Mouse (Mus musculus): ENCODE data around the gene Itgb5. TPM values are rescaled to one million over a fixed set of nuclear protein-coding genes. Genes with fewer than 3 reads are reported as not detected.

The Itgb5 gene
- polyA plus RNA-seq, 1 experiment, result 144 TPM

GRCm38 (mm10) chr16:33917390-33917789 lies 87.9 kb downstream of the Itgb5 start:
- TF ChIP-seq CTCF (IDR thresholded peaks at IDR 0.05; ENCODE audit: insufficient read depth, low read length) (no peak), POLR2A (IDR thresholded peaks at IDR 0.05; ENCODE audit: borderline replicate concordance, extremely low read depth, low read depth, low read length) (no peak)
- 65% methylated on average over 5 of the region's 5 CpGs for WGBS
- H3K4me1 ChIP-seq (ENCODE audit: control insufficient read depth, insufficient read depth, low read length), result peaks cover 5% of the 10 kb centered on the region
- no peak overlapping the region for H3K4me3 ChIP-seq (replicated peaks; ENCODE audit: extremely low read depth, low read depth, low read length)
- DNase-seq, result no peak

- no peak for DNase-seq
- peaks cover 5% of the 10 kb centered on the region for H3K4me1 ChIP-seq (ENCODE audit: control insufficient read depth, insufficient read depth, low read length)
- no peak for TF ChIP-seq CTCF (IDR thresholded peaks at IDR 0.05; ENCODE audit: insufficient read depth, low read length)
- 85% methylated on average over 5 of the region's 5 CpGs for WGBS
- no peak overlapping the region for H3K4me3 ChIP-seq (replicated peaks; ENCODE audit: extremely low read depth, low read depth, low read length)
These were observed 88.5 kb downstream of the Itgb5 start for GRCm38 (mm10) chr16:33917926-33918325.

DNA sequence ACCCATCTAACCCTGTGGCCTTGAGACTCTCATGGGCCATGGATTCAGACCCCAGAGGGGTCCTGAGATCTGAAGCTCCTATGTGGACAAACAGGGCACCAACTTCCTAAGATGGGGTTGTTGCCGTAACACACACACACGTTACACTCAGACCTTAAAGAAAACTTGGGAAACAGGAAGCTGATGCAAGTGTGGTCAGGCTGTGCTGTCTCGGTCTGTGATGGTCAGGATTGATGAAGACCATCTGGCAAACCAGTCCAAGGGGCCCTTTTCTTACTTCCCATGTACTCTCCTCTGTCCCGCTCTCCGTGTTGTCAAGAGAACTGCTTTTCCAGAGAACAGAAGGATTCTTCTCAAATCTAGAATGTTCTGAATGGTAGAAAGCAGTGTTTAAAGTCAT lies 92.0 kb downstream of the Itgb5 start:
- Histone ChIP-seq H3K4me3 (replicated peaks; ENCODE audit: extremely low read depth, low read depth, low read length) (no peak overlapping the region), H3K4me1 (ENCODE audit: control insufficient read depth, insufficient read depth, low read length) (peaks cover 5% of the 10 kb centered on the region)
- TF ChIP-seq POLR2A (IDR thresholded peaks at IDR 0.05; ENCODE audit: borderline replicate concordance, extremely low read depth, low read depth, low read length) (no peak), CTCF (IDR thresholded peaks at IDR 0.05; ENCODE audit: insufficient read depth, low read length) (no peak)
- DNase-seq, result no peak
- WGBS, result 56% methylated on average over 5 of the region's 5 CpGs

DNA sequence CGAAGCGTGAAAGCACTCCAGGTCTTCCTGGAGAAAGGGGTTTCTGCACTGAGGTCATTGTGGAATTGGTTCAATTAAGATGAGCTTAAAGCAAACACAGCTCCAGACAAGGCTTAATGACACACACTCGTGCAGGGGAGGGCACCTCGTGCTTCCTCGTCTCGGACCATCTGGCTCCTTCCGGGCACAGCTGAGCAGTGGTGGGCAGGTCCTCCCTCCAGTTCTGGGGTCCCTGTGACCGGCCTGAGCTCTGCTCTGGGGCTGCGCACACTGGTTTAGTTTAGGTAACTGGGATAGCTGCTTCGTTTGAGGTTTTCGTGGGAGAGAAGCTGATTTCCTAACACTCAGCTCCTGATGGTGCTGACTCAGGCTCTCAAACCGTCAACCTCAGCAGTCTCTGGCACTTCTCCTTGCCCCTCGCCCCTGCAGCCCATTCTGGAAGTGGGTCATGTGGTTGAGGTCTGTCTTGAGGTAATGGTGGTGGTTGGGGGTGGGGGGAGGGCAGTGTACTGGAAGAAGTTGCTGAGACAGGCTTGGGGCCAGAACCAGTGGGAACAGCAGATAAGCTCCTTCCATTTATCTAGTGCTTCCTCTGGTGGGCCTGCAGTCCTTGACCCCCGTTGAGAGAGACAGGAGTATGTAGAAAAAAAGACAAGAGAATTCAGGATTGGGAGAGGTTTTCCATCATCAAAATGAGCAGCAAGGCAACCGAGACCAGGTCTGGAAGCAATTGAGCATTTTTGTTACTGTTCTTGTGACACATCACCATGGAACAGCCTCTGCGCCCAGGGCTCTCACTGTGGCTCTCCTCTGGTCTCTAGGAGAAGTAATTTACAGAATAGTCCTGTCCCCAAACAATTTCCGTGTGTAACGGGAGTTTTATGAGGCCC lies 92.9 kb downstream of the Itgb5 start:
- TF ChIP-seq POLR2A (IDR thresholded peaks at IDR 0.05; ENCODE audit: borderline replicate concordance, extremely low read depth, low read depth, low read length) (no peak), CTCF (IDR thresholded peaks at IDR 0.05; ENCODE audit: insufficient read depth, low read length) (no peak)
- 43% methylated on average over 18 of the region's 18 CpGs for WGBS
- Histone ChIP-seq H3K4me3 (replicated peaks; ENCODE audit: extremely low read depth, low read depth, low read length) (no peak overlapping the region), H3K4me1 (ENCODE audit: control insufficient read depth, insufficient read depth, low read length) (peaks cover 2% of the 10 kb centered on the region; the same call in 1 of the 2 replicates)
- DNase-seq, result no peak

GRCm38 (mm10) chr16:33923001-33923316 lies 93.5 kb downstream of the Itgb5 start:
- TF ChIP-seq CTCF (IDR thresholded peaks at IDR 0.05; ENCODE audit: insufficient read depth, low read length) (no peak), POLR2A (IDR thresholded peaks at IDR 0.05; ENCODE audit: borderline replicate concordance, extremely low read depth, low read depth, low read length) (no peak)
- no peak for DNase-seq
- WGBS, result 46% methylated on average over 5 of the region's 5 CpGs
- Histone ChIP-seq H3K4me3 (replicated peaks; ENCODE audit: extremely low read depth, low read depth, low read length) (no peak overlapping the region), H3K4me1 (ENCODE audit: control insufficient read depth, insufficient read depth, low read length) (no peaks in the 10 kb centered on the region; the same call in 1 of the 2 replicates)

- peaks cover 6% of the 10 kb centered on the region for H3K4me1 ChIP-seq (ENCODE audit: control insufficient read depth, insufficient read depth, low read length)
- DNase-seq, result no peak
- 88% methylated on average over 8 of the region's 8 CpGs for WGBS
- H3K4me3 ChIP-seq (replicated peaks; ENCODE audit: extremely low read depth, low read depth, low read length), result no peak overlapping the region
- TF ChIP-seq POLR2A (IDR thresholded peaks at IDR 0.05; ENCODE audit: borderline replicate concordance, extremely low read depth, low read depth, low read length), result no peak
These were observed 94.3 kb downstream of the Itgb5 start for GRCm38 (mm10) chr16:33923758-33924157.

GRCm38 (mm10) chr16:33927263-33927824 lies 97.9 kb downstream of the Itgb5 start:
- H3K4me3 ChIP-seq (replicated peaks; ENCODE audit: extremely low read depth, low read depth, low read length), result no peak overlapping the region
- peaks cover 10% of the 10 kb centered on the region for H3K4me1 ChIP-seq (ENCODE audit: control insufficient read depth, insufficient read depth, low read length)
- 53% methylated on average over 6 of the region's 6 CpGs for WGBS
- DNase-seq, result no peak
- TF ChIP-seq POLR2A (IDR thresholded peaks at IDR 0.05; ENCODE audit: borderline replicate concordance, extremely low read depth, low read depth, low read length) (no peak), CTCF (IDR thresholded peaks at IDR 0.05; ENCODE audit: insufficient read depth, low read length) (no peak)

DNA sequence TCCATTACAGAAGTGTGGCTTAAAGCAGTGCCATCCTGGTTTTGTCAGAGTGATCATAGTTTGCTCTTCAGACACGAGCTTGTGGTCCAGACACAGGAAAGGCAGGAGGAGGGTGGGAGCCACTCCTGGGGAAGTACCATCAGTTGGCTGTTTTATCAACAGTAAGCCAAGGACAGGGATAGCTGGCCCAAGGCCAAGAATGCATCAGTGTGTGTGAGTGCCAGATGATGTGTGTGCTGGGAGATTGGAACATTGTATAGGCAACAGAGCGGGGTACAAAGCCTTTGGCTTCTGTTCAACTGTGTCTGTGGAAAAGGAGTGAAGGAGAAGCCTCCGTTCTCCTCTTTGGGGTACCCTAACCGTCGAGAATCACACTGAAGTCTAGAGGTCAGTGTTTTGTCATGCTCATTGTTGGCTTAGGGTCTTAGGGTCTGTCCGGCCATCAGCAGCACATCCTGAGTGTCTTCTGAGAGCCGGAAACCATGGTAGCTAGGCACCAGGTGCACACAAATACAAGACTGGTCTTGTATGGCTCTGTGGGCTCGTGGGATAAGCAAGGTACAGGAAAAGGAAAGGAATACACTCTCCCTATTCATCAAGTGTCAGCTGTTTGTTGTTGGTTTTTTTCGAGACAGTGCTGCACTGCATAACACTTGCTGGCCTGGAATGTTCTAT lies 99.5 kb downstream of the Itgb5 start:
- WGBS, result 45% methylated on average over 9 of the region's 9 CpGs
- no peak overlapping the region for H3K4me3 ChIP-seq (replicated peaks; ENCODE audit: extremely low read depth, low read depth, low read length)
- peaks cover 10% of the 10 kb centered on the region for H3K4me1 ChIP-seq (ENCODE audit: control insufficient read depth, insufficient read depth, low read length)
- DNase-seq, result no peak
- no peak for TF ChIP-seq POLR2A (IDR thresholded peaks at IDR 0.05; ENCODE audit: borderline replicate concordance, extremely low read depth, low read depth, low read length)
- no peak for TF ChIP-seq CTCF (IDR thresholded peaks at IDR 0.05; ENCODE audit: insufficient read depth, low read length)

GRCm38 (mm10) chr16:33930785-33931184 lies 101.3 kb downstream of the Itgb5 start:
- no peak overlapping the region for H3K4me3 ChIP-seq (replicated peaks; ENCODE audit: extremely low read depth, low read depth, low read length)

More at GRCm38 (mm10) chr16:33930785-33931184, 101.3 kb downstream of the Itgb5 start:
- 66% methylated on average over 6 of the region's 6 CpGs for WGBS
- no peak for DNase-seq
- TF ChIP-seq POLR2A (IDR thresholded peaks at IDR 0.05; ENCODE audit: borderline replicate concordance, extremely low read depth, low read depth, low read length) (no peak), CTCF (IDR thresholded peaks at IDR 0.05; ENCODE audit: insufficient read depth, low read length) (no peak)
- H3K4me1 ChIP-seq (ENCODE audit: control insufficient read depth, insufficient read depth, low read length), result peaks cover 12% of the 10 kb centered on the region

Measured in lung, adult 2 months (tissue).